Mouse (Mus musculus) forebrain, embryonic 11.5 days (tissue): Measurements from ENCODE around the gene Cela1. TPM values are rescaled to one million over a fixed set of nuclear protein-coding genes. Genes with fewer than 3 reads are reported as not detected.

Experiments
- microRNA-seq: library from miRNA; unstranded; fragments of <30 nt; microRNA quantifications from one replicate; pipeline ENCODE4, GENCODE M21; 2016; ENCODE audit not compliant: insufficient number of aligned reads
- polyA plus RNA-seq: library from polyadenylated mRNA; unstranded; fragments of >200 nt; fragmentation: Nextera tagmentation; extraction: Ambion mirVana; gene quantifications from 2 replicates; pipeline ENCODE4 v1.2.1, GENCODE M21; 2014

Gene Cela1
- polyA plus RNA-seq, 1 experiment from 2014 or later: 1.1 TPM

Small RNA genes lying within 50 kb of the gene (microRNA-seq; reads per million reads assigned to microRNA genes)
- gene Mir6961: not detected

Other genes starting within 250 kb of the Cela1 start
- 41.3 and 46.6 TPM in 2 replicates for gene Letmd1, start 218.9 kb downstream of the Cela1 start, polyA plus RNA-seq
- gene Csrnp2, start 192.4 kb downstream of the Cela1 start, polyA plus RNA-seq: 26.3 and 26.4 TPM in 2 replicates
- 31.7 and 32.9 TPM in 2 replicates for gene Tfcp2, start 135.9 kb downstream of the Cela1 start, polyA plus RNA-seq
- gene Pou6f1, start 87.9 kb downstream of the Cela1 start, polyA plus RNA-seq: 15.6 and 17.1 TPM in 2 replicates
- gene Dazap2, start 72.6 kb downstream of the Cela1 start, polyA plus RNA-seq: 228 and 235 TPM in 2 replicates
- gene Smagp, start 51.0 kb downstream of the Cela1 start, polyA plus RNA-seq: 3.7 and 4.1 TPM in 2 replicates
- 3.9 and 5.4 TPM in 2 replicates for gene Bin2, start 18.4 kb downstream of the Cela1 start, polyA plus RNA-seq
- 0.12 and 0.20 TPM in 2 replicates for gene Galnt6, start 41.5 kb upstream of the Cela1 start, polyA plus RNA-seq
- gene Slc4a8, start 73.8 kb upstream of the Cela1 start, polyA plus RNA-seq: 12.3 and 12.8 TPM in 2 replicates
- gene Scn8a, start 181.9 kb upstream of the Cela1 start, polyA plus RNA-seq: 13.9 and 14.1 TPM in 2 replicates